Mouse (Mus musculus) embryonic fibroblast, embryonic 13.5 days (primary cell): ENCODE measurements around the gene Fhad1. TPM values are rescaled to one million over a fixed set of nuclear protein-coding genes. Genes with fewer than 3 reads are reported as not detected.

Source experiments
- H3K27ac ChIP-seq: 2 replicates; pipeline ENCODE4 v1.5.1; 2012; ENCODE audit warnings: low read length, control low read depth, inconsistent platforms; ENCODE audit not compliant: insufficient read depth
- H3K4me1 ChIP-seq: 2 replicates; pipeline ENCODE4 v1.6.1; 2011; ENCODE audit warnings: low read length; ENCODE audit not compliant: control insufficient read depth, insufficient read depth
- H3K4me3 ChIP-seq: 2 replicates; pipeline ENCODE4 v1.5.1; 2011; ENCODE audit warnings: mild to moderate bottlenecking, control low read depth, low read length; ENCODE audit not compliant: insufficient read depth
- CTCF ChIP-seq: IDR thresholded peaks from 2 replicates; pipeline ENCODE4 v1.5.1; 2011; ENCODE audit warnings: mild to moderate bottlenecking, control low read depth, low read length, moderate library complexity, borderline replicate concordance; ENCODE audit not compliant: insufficient read depth
- POLR2A ChIP-seq: IDR thresholded peaks from 2 replicates; pipeline ENCODE4 v1.6.1; 2011; ENCODE audit warnings: low read depth, mild to moderate bottlenecking, control low read depth, low read length, moderate library complexity
- polyA plus RNA-seq: library from polyadenylated mRNA; stranded (reverse); fragments of >200 nt; gene quantifications from 2 replicates; pipeline ENCODE4 v1.2.4, GENCODE M21; 2011; ENCODE audit warnings: low read depth; ENCODE audit not compliant: missing spikeins, insufficient read length

Fhad1 gene
- polyA plus RNA-seq, 1 experiment: not detected

DNA sequence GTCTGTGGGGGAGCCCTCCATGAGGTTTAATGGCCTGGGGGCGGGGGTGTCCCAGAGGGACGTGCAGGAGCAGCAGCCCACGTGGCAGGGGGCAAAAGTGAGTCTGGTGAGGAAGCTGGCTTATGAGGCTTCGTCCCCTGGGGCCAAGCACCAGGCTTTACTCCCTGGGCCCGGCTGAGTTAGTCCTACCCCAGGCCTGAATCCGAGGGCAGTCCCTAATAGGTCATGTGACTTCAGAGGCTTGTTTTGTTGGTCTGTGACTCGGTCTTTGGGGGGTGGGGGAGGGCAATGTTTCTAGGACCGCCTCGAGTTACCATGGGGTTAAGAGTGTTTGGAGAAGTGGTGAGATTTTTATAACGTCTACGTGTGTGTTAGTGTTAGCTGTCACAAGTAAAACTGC, 57.1 kb downstream of the Fhad1 start:
- H3K4me3 ChIP-seq: no peak overlapping the region
- no peak overlapping the region for H3K27ac ChIP-seq
- no peak for TF ChIP-seq CTCF
- TF ChIP-seq POLR2A: no peak
- H3K4me1 ChIP-seq: peaks cover 3% of the 10 kb centered on the region; the same call in 1 of the 2 replicates

DNA sequence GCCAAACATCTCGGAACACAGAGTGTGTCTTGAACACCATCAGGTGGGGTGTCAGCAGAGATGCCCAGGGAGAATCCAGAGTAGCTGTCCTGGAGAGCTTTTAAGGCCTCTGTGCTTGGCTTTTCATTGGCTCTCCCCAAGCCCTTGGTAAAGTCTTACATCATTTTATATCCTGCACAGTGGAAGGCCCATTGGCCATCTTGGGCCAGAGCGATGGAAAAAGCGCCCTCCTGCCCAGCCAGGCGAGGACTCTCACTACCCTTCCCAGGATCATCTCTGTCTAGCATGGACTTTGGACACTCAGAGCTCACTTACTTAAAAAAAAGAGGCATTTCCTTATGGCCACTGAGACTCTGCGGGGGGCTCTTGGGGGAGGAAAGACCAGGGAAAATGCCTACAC, 58.0 kb downstream of the Fhad1 start:
- Histone ChIP-seq H3K4me3 (no peak overlapping the region), H3K27ac (no peak overlapping the region), H3K4me1 (peaks cover 3% of the 10 kb centered on the region; the same call in 1 of the 2 replicates)
- TF ChIP-seq CTCF (no peak), POLR2A (no peak)

DNA sequence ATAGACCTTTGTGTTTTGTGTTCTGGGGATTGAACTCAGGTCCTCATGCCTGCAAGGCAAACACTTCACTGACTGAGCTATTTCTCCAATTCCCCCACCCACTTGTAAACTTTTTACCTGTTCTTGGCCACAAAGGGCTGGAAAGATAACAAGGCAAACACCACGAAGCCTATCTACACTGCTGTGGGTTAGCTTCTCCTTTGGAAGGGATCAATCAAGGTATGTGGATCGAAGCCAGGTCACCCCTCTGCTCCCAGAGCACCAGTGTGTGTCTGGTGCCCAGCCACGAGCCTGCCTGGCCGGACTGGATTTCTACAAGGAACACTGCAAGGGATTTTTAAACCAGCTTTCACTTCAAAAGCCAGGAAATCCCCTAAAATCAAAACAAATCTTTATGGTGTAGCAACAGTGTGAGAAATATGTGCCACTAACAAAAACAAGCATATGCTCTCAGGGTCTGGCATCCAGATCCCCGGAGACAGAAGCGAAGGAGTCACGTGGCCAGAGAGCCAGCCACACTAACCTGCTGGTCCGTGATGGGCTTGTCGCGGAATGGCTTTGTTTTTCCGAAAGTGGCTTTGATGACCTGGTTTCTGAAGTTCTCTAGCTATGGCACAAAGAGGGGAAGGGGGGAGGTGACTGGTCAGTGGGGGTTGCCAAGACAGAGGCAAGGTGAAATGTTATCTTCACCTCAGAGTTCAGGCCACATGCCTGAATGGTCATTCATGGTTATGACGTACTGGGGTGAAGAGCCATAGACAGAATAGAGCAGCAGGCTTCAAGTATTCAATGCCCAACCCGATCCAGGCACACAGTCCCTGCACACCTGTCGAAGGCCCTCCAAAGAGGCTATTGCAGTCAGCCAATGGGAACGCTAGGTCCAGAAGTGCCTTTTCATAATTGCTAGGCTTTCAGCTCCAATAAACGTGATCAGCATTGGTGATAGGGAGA, 59.8 kb downstream of the Fhad1 start:
- H3K4me3 ChIP-seq: no peak overlapping the region
- no peak for TF ChIP-seq POLR2A
- TF ChIP-seq CTCF: no peak
- peaks cover 3% of the 10 kb centered on the region; the same call in 1 of the 2 replicates for H3K4me1 ChIP-seq
- no peak overlapping the region for H3K27ac ChIP-seq

DNA sequence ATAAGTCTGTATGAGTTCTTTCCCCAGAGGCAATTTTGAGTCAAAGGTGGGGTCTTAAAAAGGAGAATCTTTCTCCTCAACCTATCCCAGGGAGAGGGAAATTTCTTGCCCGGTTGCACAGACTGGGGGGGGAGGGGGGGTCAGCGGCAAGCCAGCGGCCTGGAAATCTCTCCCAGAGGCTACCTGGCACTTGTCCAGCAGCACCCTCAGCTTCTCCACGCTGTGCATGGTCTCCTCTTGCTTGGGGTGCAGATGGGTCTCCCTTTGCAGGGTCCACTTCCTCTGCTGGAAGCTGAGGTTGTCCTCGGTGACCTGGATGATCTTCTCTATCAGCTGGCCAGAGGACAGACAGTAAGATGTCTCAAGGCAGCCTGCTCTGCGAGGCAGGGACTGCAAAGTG, 61.0 kb downstream of the Fhad1 start:
- H3K4me3 ChIP-seq: no peak overlapping the region
- peaks cover 3% of the 10 kb centered on the region; the same call in 1 of the 2 replicates for H3K4me1 ChIP-seq
- no peak for TF ChIP-seq CTCF
- TF ChIP-seq POLR2A: no peak
- no peak overlapping the region for H3K27ac ChIP-seq

DNA sequence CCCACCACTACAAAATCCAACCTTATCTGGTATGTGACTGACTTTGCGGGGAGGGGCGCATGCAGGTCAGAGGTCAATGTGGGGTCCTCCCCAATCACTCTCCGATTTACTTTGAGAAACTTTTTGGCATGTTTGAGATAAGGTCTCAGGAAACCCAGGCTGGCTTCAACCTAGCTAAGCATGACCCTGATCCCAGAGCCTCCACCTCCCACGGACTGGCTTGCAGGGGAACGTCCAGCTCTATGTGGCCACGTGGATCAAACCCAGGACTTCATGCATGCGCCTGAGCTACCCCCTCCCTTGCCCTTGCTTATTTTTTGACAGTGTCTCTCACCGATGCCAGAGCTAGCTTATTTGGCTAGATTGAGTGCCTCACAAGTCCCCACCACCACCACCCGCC, 61.6 kb downstream of the Fhad1 start:
- Histone ChIP-seq H3K4me1 (peaks cover under 1% of the 10 kb centered on the region; the same call in 1 of the 2 replicates), H3K4me3 (no peak overlapping the region), H3K27ac (no peak overlapping the region)
- TF ChIP-seq POLR2A (no peak), CTCF (no peak)

DNA sequence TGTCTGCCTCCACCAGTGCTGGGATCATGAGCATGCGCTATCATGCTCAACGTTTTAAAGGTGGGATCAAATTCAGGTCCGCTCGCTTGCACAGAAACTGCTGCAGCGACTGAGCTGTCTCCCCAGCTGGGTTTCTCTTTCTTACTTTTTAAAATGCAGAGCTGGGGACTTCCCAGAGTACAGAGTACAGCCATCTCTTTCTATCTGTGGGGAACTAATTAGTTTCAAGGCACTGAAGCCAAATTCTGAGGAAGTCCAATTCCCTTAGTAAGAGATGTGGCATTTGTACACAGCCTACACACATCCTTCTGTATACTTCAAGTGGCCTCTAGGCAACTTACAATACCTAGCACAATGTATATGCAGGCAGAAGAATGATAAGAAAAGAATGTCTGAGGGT, 62.1 kb downstream of the Fhad1 start:
- TF ChIP-seq CTCF (no peak), POLR2A (no peak)
- H3K4me3 ChIP-seq: no peak overlapping the region
- no peak overlapping the region for H3K27ac ChIP-seq
- no peaks in the 10 kb centered on the region for H3K4me1 ChIP-seq

DNA sequence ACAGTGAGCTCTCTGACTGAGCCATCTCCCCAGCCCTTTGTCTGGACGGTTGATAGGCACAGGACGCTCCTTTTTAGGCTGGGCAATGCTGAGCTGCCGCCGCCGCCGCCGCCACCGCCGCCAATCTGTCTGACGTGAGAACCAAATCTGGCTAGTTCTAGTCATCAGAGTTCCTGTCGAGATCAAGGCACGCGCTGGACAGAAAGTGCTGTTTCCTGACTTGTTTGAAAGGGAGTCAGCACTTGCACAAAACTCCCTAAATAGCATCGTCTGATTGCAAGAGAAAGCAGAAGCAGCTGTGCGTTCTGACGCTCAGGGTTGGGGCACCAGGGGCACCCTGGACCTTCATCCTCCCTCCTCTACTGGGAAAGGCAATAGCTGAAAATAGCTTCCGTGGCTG, 62.8 kb downstream of the Fhad1 start:
- no peak overlapping the region for H3K27ac ChIP-seq
- no peak for TF ChIP-seq CTCF
- TF ChIP-seq POLR2A: no peak
- H3K4me3 ChIP-seq: no peak overlapping the region
- H3K4me1 ChIP-seq: no peaks in the 10 kb centered on the region

DNA sequence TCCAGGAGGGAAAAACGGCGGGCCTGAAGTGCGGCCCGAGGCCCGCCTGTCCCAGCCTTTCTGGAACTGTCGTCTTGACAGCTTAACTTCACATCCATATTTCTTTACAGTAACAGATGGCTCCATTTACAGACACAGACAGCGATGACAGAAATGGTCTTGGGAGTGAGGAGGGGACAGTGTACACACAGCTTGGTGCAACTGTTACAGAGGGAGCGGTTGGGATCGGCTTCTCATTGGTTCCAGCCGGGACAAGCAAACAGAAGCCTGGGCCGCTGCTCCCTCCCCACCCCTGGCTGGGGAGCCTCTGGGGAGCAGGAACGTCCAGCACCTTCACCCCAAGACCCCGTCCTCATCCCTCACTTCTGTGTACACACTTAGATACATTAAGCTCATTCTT, 65.4 kb downstream of the Fhad1 start:
- H3K27ac ChIP-seq: no peak overlapping the region
- TF ChIP-seq POLR2A: no peak
- TF ChIP-seq CTCF: no peak
- no peak overlapping the region for H3K4me3 ChIP-seq
- no peaks in the 10 kb centered on the region for H3K4me1 ChIP-seq

DNA sequence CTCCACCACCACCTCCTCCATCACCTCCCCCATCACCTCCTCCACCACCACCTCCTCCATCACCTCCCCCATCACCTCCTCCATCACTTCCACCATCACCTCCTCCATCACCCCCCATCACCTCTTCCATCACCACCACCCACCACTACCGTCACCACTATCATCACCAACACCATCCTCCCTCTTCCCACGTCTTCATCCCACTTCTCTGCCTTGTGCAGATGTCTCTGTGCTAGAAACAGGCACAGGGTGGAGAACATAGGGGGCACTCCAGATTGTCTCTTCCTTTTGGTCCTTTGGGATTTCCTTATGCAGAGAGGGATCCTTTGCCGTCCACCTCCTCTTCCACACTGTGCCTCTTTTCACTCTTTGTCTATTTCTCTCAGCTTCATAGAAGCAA, 66.1 kb downstream of the Fhad1 start:
- Histone ChIP-seq H3K4me1 (no peaks in the 10 kb centered on the region), H3K4me3 (no peak overlapping the region), H3K27ac (no peak overlapping the region)
- no peak for TF ChIP-seq CTCF
- no peak for TF ChIP-seq POLR2A

DNA sequence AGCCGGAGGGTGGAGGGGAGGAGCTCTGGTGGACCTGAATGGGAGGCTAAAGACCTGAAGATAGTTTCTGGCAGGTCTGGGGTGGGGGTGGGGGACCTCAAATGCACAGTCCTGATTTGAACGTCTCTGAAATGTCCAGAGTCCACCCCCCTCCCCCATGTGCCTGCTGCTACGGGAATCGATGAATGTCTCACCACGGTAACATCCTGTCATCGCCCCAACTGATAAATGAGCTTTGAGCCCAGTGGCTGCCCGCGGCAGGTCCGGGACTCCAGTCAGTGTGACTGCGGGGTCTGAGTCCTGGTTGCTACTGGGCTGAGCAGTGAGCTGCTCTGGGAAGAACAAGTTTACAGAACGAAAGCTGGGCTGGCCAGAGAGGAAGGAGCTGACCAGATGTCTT, 72.5 kb downstream of the Fhad1 start:
- Histone ChIP-seq H3K4me3 (no peak overlapping the region), H3K27ac (no peak overlapping the region), H3K4me1 (no peaks in the 10 kb centered on the region)
- TF ChIP-seq POLR2A (no peak), CTCF (no peak)

DNA sequence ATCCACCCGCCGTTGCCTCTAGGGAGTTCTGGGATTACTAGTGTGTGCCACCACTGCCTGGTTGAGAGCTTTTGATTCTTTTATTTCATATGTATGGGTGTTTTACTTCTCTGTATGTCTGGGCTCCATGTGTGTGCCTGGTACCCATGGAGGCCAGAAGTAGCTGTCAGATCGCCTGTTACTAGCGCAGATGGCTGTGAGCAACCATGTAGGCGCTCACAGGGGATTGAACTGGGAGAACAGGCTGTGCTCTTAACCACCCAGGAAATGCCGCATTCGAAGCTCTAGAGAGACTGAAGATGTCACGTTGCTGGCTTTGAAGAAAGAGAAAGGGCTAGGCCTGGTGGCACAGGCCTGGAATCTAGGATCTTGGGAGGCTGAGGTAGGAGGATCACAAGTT, 73.6 kb downstream of the Fhad1 start:
- TF ChIP-seq POLR2A (no peak), CTCF (no peak)
- Histone ChIP-seq H3K4me3 (no peak overlapping the region), H3K27ac (no peak overlapping the region), H3K4me1 (no peaks in the 10 kb centered on the region)
